Mouse (Mus musculus): Measurements from ENCODE around the gene Gramd1b. TPM values are rescaled to one million over a fixed set of nuclear protein-coding genes. Genes with fewer than 3 reads are reported as not detected.

Gene Gramd1b
- polyA plus RNA-seq, 1 experiment from 2014 or later = 4.0 TPM

GRCm38 (mm10) chr9:40469403-40470137 is 61.6 kb downstream of the Gramd1b start:
- WGBS = 69% methylated on average over 15 of the region's 15 CpGs
- Histone ChIP-seq H3K4me1 (no peaks in the 10 kb centered on the region), H3K27me3 (replicated peaks) (no peaks in the 10 kb centered on the region), H3K36me3 (no peaks in the 10 kb centered on the region), H3K4me2 (no peak overlapping the region), H3K27ac (no peak overlapping the region), H3K4me3 (replicated peaks) (no peak overlapping the region), H3K9ac (no peak overlapping the region), H3K9me3 (no peaks in the 10 kb centered on the region)
- ATAC-seq (ENCODE audit: insufficient read depth, low FRiP score, low read depth) = no peak

- WGBS = 50% methylated on average over 7 of the region's 7 CpGs
- Histone ChIP-seq H3K9ac (no peak overlapping the region), H3K4me1 (no peaks in the 10 kb centered on the region), H3K9me3 (no peaks in the 10 kb centered on the region), H3K27me3 (replicated peaks) (no peaks in the 10 kb centered on the region), H3K27ac (no peak overlapping the region), H3K36me3 (no peaks in the 10 kb centered on the region), H3K4me2 (no peak overlapping the region), H3K4me3 (replicated peaks) (no peak overlapping the region)
- peak; percentile 42; the same call in 1 of the 2 replicates for ATAC-seq (ENCODE audit: insufficient read depth, low FRiP score, low read depth)
Measured at GRCm38 (mm10) chr9:40466782-40467181, 64.4 kb downstream of the Gramd1b start.

GRCm38 (mm10) chr9:40465596-40465995 is 65.6 kb downstream of the Gramd1b start:
- 80% methylated on average over 5 of the region's 5 CpGs for WGBS
- no peaks in the 10 kb centered on the region for H3K9me3 ChIP-seq
- H3K9ac ChIP-seq = no peak overlapping the region
- no peaks in the 10 kb centered on the region for H3K36me3 ChIP-seq
- H3K4me1 ChIP-seq = no peaks in the 10 kb centered on the region
- ATAC-seq (ENCODE audit: insufficient read depth, low FRiP score, low read depth) = peak; percentile 47; the same call in 1 of the 2 replicates
- H3K4me2 ChIP-seq = no peak overlapping the region
- no peaks in the 10 kb centered on the region for H3K27me3 ChIP-seq (replicated peaks)
- no peak overlapping the region for H3K4me3 ChIP-seq (replicated peaks)
- H3K27ac ChIP-seq = no peak overlapping the region

- no peak overlapping the region for H3K4me3 ChIP-seq (replicated peaks)
Measured at GRCm38 (mm10) chr9:40462401-40462800, 68.8 kb downstream of the Gramd1b start.

GRCm38 (mm10) chr9:40460781-40461180 is 70.4 kb downstream of the Gramd1b start:
- ATAC-seq (ENCODE audit: insufficient read depth, low FRiP score, low read depth) = no peak
- Histone ChIP-seq H3K4me2 (no peak overlapping the region), H3K27ac (no peak overlapping the region), H3K9ac (no peak overlapping the region), H3K36me3 (no peaks in the 10 kb centered on the region), H3K4me3 (replicated peaks) (no peak overlapping the region), H3K9me3 (no peaks in the 10 kb centered on the region), H3K27me3 (replicated peaks) (no peaks in the 10 kb centered on the region), H3K4me1 (no peaks in the 10 kb centered on the region)
- 34% methylated on average over 6 of the region's 6 CpGs for WGBS

More at GRCm38 (mm10) chr9:40462401-40462800, 68.8 kb downstream of the Gramd1b start:
- no peak overlapping the region for H3K4me2 ChIP-seq
- H3K36me3 ChIP-seq = no peaks in the 10 kb centered on the region
- WGBS = 88% methylated on average over 6 of the region's 6 CpGs
- H3K9me3 ChIP-seq = no peaks in the 10 kb centered on the region
- ATAC-seq (ENCODE audit: insufficient read depth, low FRiP score, low read depth) = no peak
- no peak overlapping the region for H3K9ac ChIP-seq
- H3K27ac ChIP-seq = no peak overlapping the region
- H3K27me3 ChIP-seq (replicated peaks) = no peaks in the 10 kb centered on the region
- H3K4me1 ChIP-seq = no peaks in the 10 kb centered on the region

- ATAC-seq (ENCODE audit: insufficient read depth, low FRiP score, low read depth) = peak; percentile 36; the same call in 1 of the 2 replicates
- no peaks in the 10 kb centered on the region for H3K4me1 ChIP-seq
- 48% methylated on average over 5 of the region's 5 CpGs for WGBS
Measured at GRCm38 (mm10) chr9:40459304-40460280, 71.6 kb downstream of the Gramd1b start.

GRCm38 (mm10) chr9:40458559-40459303 is 72.5 kb downstream of the Gramd1b start:
- H3K27ac ChIP-seq = no peak overlapping the region
- no peaks in the 10 kb centered on the region for H3K9me3 ChIP-seq
- H3K9ac ChIP-seq = no peak overlapping the region
- no peak overlapping the region for H3K4me2 ChIP-seq
- no peaks in the 10 kb centered on the region for H3K36me3 ChIP-seq
- 64% methylated on average over 4 of the region's 4 CpGs for WGBS
- H3K27me3 ChIP-seq (replicated peaks) = no peaks in the 10 kb centered on the region
- no peak for ATAC-seq (ENCODE audit: insufficient read depth, low FRiP score, low read depth)
- H3K4me1 ChIP-seq = no peaks in the 10 kb centered on the region
- no peak overlapping the region for H3K4me3 ChIP-seq (replicated peaks)

More at GRCm38 (mm10) chr9:40459304-40460280, 71.6 kb downstream of the Gramd1b start:
- Histone ChIP-seq H3K4me3 (replicated peaks) (no peak overlapping the region), H3K27ac (no peak overlapping the region), H3K9me3 (no peaks in the 10 kb centered on the region), H3K4me2 (no peak overlapping the region), H3K9ac (no peak overlapping the region), H3K27me3 (replicated peaks) (no peaks in the 10 kb centered on the region), H3K36me3 (no peaks in the 10 kb centered on the region)

GRCm38 (mm10) chr9:40457448-40457847 is 73.7 kb downstream of the Gramd1b start:
- WGBS = 65% methylated on average over 5 of the region's 5 CpGs
- no peak overlapping the region for H3K27ac ChIP-seq
- H3K9me3 ChIP-seq = no peaks in the 10 kb centered on the region
- H3K9ac ChIP-seq = no peak overlapping the region
- H3K4me3 ChIP-seq (replicated peaks) = no peak overlapping the region
- H3K36me3 ChIP-seq = no peaks in the 10 kb centered on the region
- H3K27me3 ChIP-seq (replicated peaks) = no peaks in the 10 kb centered on the region
- no peak overlapping the region for H3K4me2 ChIP-seq
- no peaks in the 10 kb centered on the region for H3K4me1 ChIP-seq
- ATAC-seq (ENCODE audit: insufficient read depth, low FRiP score, low read depth) = no peak

GRCm38 (mm10) chr9:40456191-40456590 is 75.0 kb downstream of the Gramd1b start:
- Histone ChIP-seq H3K36me3 (no peaks in the 10 kb centered on the region), H3K9ac (peak overlapping the region; percentile 54; the same call in 1 of the 2 replicates), H3K4me3 (replicated peaks) (peak overlapping the region; percentile 68), H3K27ac (peak overlapping the region; percentile 74), H3K27me3 (replicated peaks) (no peaks in the 10 kb centered on the region), H3K4me1 (no peaks in the 10 kb centered on the region), H3K4me2 (peak overlapping the region; percentile 99), H3K9me3 (no peaks in the 10 kb centered on the region)
- 3% methylated on average over 7 of the region's 7 CpGs for WGBS
- peak; percentile 81 for ATAC-seq (ENCODE audit: insufficient read depth, low FRiP score, low read depth)

GRCm38 (mm10) chr9:40455336-40456185 is 75.6 kb downstream of the Gramd1b start:
- no peaks in the 10 kb centered on the region for H3K27me3 ChIP-seq (replicated peaks)
- H3K4me3 ChIP-seq (replicated peaks) = peak overlapping the region; percentile 68
- H3K36me3 ChIP-seq = no peaks in the 10 kb centered on the region
- H3K4me1 ChIP-seq = no peaks in the 10 kb centered on the region
- under 1% methylated on average over 75 of the region's 77 CpGs for WGBS
- H3K9ac ChIP-seq = peak overlapping the region; percentile 54
- no peaks in the 10 kb centered on the region for H3K9me3 ChIP-seq
- peak overlapping the region; percentile 99 for H3K4me2 ChIP-seq
- peak; percentile 44 for ATAC-seq (ENCODE audit: insufficient read depth, low FRiP score, low read depth)
- H3K27ac ChIP-seq = peak overlapping the region; percentile 74

- Histone ChIP-seq H3K4me1 (no peaks in the 10 kb centered on the region), H3K36me3 (no peaks in the 10 kb centered on the region), H3K9me3 (no peaks in the 10 kb centered on the region), H3K4me3 (replicated peaks) (peak overlapping the region; percentile 68), H3K27ac (peak overlapping the region; percentile 74), H3K27me3 (replicated peaks) (no peaks in the 10 kb centered on the region), H3K4me2 (peak overlapping the region; percentile 99), H3K9ac (peak overlapping the region; percentile 54)
- ATAC-seq (ENCODE audit: insufficient read depth, low FRiP score, low read depth) = no peak
- 2% methylated on average over 8 of the region's 8 CpGs for WGBS
Measured at GRCm38 (mm10) chr9:40455020-40455335, 76.2 kb downstream of the Gramd1b start.

Data from stomach, embryonic 15.5 days (tissue).